Mouse (Mus musculus) heart, postnatal 0 days (tissue): ENCODE measurements around the gene Pard3. TPM values are rescaled to one million over a fixed set of nuclear protein-coding genes. Genes with fewer than 3 reads are reported as not detected.

Source experiments
- ATAC-seq: fragments of 200-750 bp; cut with Nextera tagmentation; 2 replicates; pipeline ENCODE4 v1.8.0; 2017; ENCODE audit warnings: low read depth, moderate number of reproducible peaks, moderate library complexity; ENCODE audit not compliant: insufficient read depth
- DNase-seq: peaks from one replicate; pipeline ENCODE4 v3.0.0-alpha.2; 2016; ENCODE audit warnings: low spot score
- H3K27ac ChIP-seq: fragments of 300-500 bp; sonication (generic); 2 replicates; pipeline ENCODE4 v1.5.1; 2014; ENCODE audit warnings: low read depth, mild to moderate bottlenecking
- H3K27me3 ChIP-seq: fragments of 300-500 bp; sonication (generic); 2 replicates; pipeline ENCODE4 v1.6.1; 2014; ENCODE audit warnings: low read length, mixed read lengths; ENCODE audit not compliant: control insufficient read depth, insufficient read depth
- H3K36me3 ChIP-seq: fragments of 300-500 bp; sonication (generic); replicated peaks from 2 replicates; pipeline ENCODE4 v1.6.1; 2014; ENCODE audit warnings: low read length, mixed read lengths; ENCODE audit not compliant: control insufficient read depth, insufficient read depth
- H3K4me1 ChIP-seq: fragments of 300-500 bp; sonication (generic); 2 replicates; pipeline ENCODE4 v1.6.1; 2014; ENCODE audit warnings: antibody characterized with exemption; ENCODE audit not compliant: control insufficient read depth, insufficient read depth
- H3K4me2 ChIP-seq: fragments of 300-500 bp; sonication (generic); 2 replicates; pipeline ENCODE4 v1.6.1; 2014; ENCODE audit warnings: low read depth, mild to moderate bottlenecking, low read length, moderate library complexity
- H3K4me3 ChIP-seq: fragments of 300-500 bp; sonication (generic); 2 replicates; pipeline ENCODE4 v1.5.1; 2014; ENCODE audit warnings: low read depth, low read length
- H3K9ac ChIP-seq: fragments of 300-500 bp; sonication (generic); replicated peaks from 2 replicates; pipeline ENCODE4 v1.6.1; 2014; ENCODE audit warnings: low read depth, low read length, mixed read lengths
- H3K9me3 ChIP-seq: fragments of 300-500 bp; sonication (generic); replicated peaks from 2 replicates; pipeline ENCODE4 v1.6.1; 2016; ENCODE audit warnings: low read length; ENCODE audit not compliant: control insufficient read depth
- CTCF ChIP-seq: IDR thresholded peaks from 2 replicates; pipeline ENCODE4 v1.5.1; 2016; ENCODE audit warnings: antibody characterized with exemption, control low read depth, low read depth
- EP300 ChIP-seq: IDR thresholded peaks from 2 replicates; pipeline ENCODE4 v1.6.1; 2016; ENCODE audit warnings: antibody characterized with exemption, low read depth
- WGBS: fragments of 180-500 bp; shearing (Covaris S2); extraction: QIAGEN DNeasy Blood & Tissue Kit; methylation state at CpG from one replicate; pipeline ENCODE4 v1.1.7; 2014; 5-methylcytosine and 5-hydroxymethylcytosine counted together
- polyA plus RNA-seq: library from polyadenylated mRNA; unstranded; fragments of >200 nt; fragmentation: Nextera tagmentation; extraction: Ambion mirVana; gene quantifications from 2 replicates; pipeline ENCODE4 v1.2.1, GENCODE M21; 2015
- total RNA-seq: library from RNA; depleted of rRNA; stranded (reverse); fragments of >200 nt; gene quantifications from 2 replicates; pipeline ENCODE4 v1.2.3, GENCODE M21; 2014; ENCODE audit warnings: low replicate concordance

The Pard3 gene
- total and polyA plus RNA-seq, 2 experiments from 2014 or later: 9.2 to 13.8 TPM

GRCm38 (mm10) chr8:127183533-127183932 lies 119.8 kb downstream of the Pard3 start:
- no peak overlapping the region for H3K9ac ChIP-seq
- DNase-seq (no peak), ATAC-seq (no peak)
- peaks cover 23% of the 10 kb centered on the region for H3K4me1 ChIP-seq
- no peaks in the 10 kb centered on the region for H3K9me3 ChIP-seq
- TF ChIP-seq EP300: no peak
- no peak for TF ChIP-seq CTCF
- WGBS: 54% methylated on average over 2 of the region's 2 CpGs
- 0 out of 2 replicates have a peak overlapping the region, but pooled peaks have one; percentile 27 for H3K27ac ChIP-seq
- no peaks in the 10 kb centered on the region for H3K27me3 ChIP-seq
- no peak overlapping the region for H3K4me2 ChIP-seq
- H3K36me3 ChIP-seq: no peaks in the 10 kb centered on the region
- no peak overlapping the region for H3K4me3 ChIP-seq

DNA sequence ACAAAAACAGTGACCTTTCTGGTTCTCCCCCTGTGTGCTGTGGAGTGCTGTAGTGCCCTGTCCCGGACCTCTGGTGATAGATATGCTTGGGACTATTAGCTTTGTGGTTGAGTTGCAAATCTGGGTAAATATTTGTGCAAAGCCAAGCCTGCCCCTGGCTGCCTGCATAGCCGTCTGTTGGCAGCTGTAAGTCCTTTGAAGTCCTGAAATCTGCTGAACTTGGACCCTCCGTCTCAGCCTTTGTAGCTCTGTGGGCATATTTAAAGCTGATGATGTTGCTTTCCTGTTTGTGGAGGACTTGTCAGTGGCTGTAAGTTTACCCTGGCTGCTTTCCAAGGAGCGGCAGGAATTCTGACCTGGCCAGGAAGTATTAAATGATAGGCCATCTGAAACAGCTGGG lies 120.3 kb downstream of the Pard3 start:
- WGBS: 8% methylated on average over 4 of the region's 4 CpGs
- no peaks in the 10 kb centered on the region for H3K36me3 ChIP-seq
- peaks cover 23% of the 10 kb centered on the region for H3K4me1 ChIP-seq
- peak; percentile 19 for DNase-seq
- TF ChIP-seq CTCF: no peak
- TF ChIP-seq EP300: no peak
- no peaks in the 10 kb centered on the region for H3K27me3 ChIP-seq
- no peak overlapping the region for H3K4me2 ChIP-seq
- 0 out of 2 replicates have a peak overlapping the region, but pooled peaks have one; percentile 27 for H3K27ac ChIP-seq
- H3K9ac ChIP-seq: no peak overlapping the region
- H3K9me3 ChIP-seq: no peaks in the 10 kb centered on the region
- ATAC-seq: no peak
- H3K4me3 ChIP-seq: no peak overlapping the region

DNA sequence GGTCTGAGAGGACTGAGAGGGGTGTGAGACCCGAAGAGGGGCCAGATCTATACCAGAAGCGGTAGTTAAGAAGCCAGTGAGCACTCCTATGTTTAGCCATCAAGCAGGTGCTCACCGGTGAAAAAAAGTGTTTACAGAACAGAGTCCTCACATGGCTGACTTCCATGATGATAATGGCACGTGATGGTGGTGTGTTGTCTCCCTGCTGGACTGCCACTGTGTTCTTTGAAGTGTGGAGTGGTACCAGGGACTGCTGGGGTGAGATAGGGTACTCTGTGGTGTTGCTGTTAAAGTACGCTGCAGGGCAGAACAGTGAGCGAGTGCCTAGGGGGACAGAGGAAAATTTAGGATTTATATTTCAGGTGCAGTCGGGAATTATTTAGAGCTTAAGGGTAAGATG lies 122.2 kb downstream of the Pard3 start:
- Histone ChIP-seq H3K9me3 (no peaks in the 10 kb centered on the region), H3K36me3 (no peaks in the 10 kb centered on the region), H3K4me3 (no peak overlapping the region), H3K9ac (no peak overlapping the region), H3K27ac (no peak overlapping the region), H3K27me3 (no peaks in the 10 kb centered on the region), H3K4me1 (peaks cover 26% of the 10 kb centered on the region), H3K4me2 (no peak overlapping the region)
- TF ChIP-seq EP300 (no peak), CTCF (no peak)
- ATAC-seq (peak; percentile 78), DNase-seq (peak; percentile 46)
- WGBS: 47% methylated on average over 7 of the region's 7 CpGs

DNA sequence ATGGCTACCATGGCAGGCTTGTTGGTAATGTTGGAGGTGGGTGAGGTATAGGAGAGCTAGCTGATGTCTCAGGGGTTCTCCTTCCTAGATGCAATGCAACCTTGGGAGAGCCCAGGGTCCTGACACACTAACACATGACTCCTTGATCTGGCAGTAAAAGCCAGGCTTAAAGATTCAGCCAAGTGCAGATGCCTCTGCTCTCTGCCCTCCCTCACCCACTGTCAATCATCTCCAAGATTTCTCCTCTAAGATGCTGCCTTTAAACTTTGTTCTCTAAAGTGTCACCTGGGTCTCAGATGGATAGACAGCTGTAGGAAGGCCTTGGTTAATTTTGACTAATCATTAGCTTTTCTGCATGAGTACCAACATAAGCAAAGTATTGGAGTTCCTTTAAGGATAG lies 125.0 kb downstream of the Pard3 start:
- no peak for ATAC-seq
- H3K27ac ChIP-seq: no peak overlapping the region
- DNase-seq: no peak
- no peaks in the 10 kb centered on the region for H3K36me3 ChIP-seq
- no peak overlapping the region for H3K9ac ChIP-seq
- no peak overlapping the region for H3K4me3 ChIP-seq
- no peaks in the 10 kb centered on the region for H3K9me3 ChIP-seq
- peaks cover 34% of the 10 kb centered on the region for H3K4me1 ChIP-seq
- no peak overlapping the region for H3K4me2 ChIP-seq
- TF ChIP-seq EP300: no peak
- no peak for TF ChIP-seq CTCF
- H3K27me3 ChIP-seq: no peaks in the 10 kb centered on the region

- Histone ChIP-seq H3K36me3 (no peaks in the 10 kb centered on the region), H3K27me3 (no peaks in the 10 kb centered on the region), H3K9me3 (no peaks in the 10 kb centered on the region), H3K27ac (no peak overlapping the region), H3K4me1 (peaks cover 27% of the 10 kb centered on the region), H3K4me3 (no peak overlapping the region), H3K9ac (no peak overlapping the region), H3K4me2 (no peak overlapping the region)
- DNase-seq (peak; percentile 35), ATAC-seq (no peak)
- TF ChIP-seq EP300 (no peak), CTCF (peak; percentile 80)
- 32% methylated on average over 7 of the region's 7 CpGs for WGBS
These were observed 126.7 kb downstream of the Pard3 start for GRCm38 (mm10) chr8:127190350-127190749.

GRCm38 (mm10) chr8:127191387-127191786 lies 127.7 kb downstream of the Pard3 start:
- Histone ChIP-seq H3K27ac (no peak overlapping the region), H3K4me1 (peaks cover 20% of the 10 kb centered on the region; the same call in 1 of the 2 replicates)

More at GRCm38 (mm10) chr8:127191387-127191786, 127.7 kb downstream of the Pard3 start:
- DNase-seq: peak; percentile 55
- peak; percentile 28; the same call in 1 of the 2 replicates for ATAC-seq
- Histone ChIP-seq H3K4me3 (no peak overlapping the region), H3K36me3 (no peaks in the 10 kb centered on the region), H3K4me2 (no peak overlapping the region), H3K9me3 (no peaks in the 10 kb centered on the region), H3K27me3 (no peaks in the 10 kb centered on the region), H3K9ac (no peak overlapping the region)
- TF ChIP-seq CTCF: peak; percentile 93
- no peak for TF ChIP-seq EP300
- 33% methylated on average over 5 of the region's 5 CpGs for WGBS
